Mouse (Mus musculus) liver, embryonic 12.5 days (tissue): ENCODE measurements at regions not wholly inside any gene's neighbourhood (a gene's known extent, or its start where the extent isn't known, plus 50 kb on each side); places are given as distances from the start of the nearest gene placed in this dataset.

Experiments
- ATAC-seq: fragments of 200-750 bp; cut with Nextera tagmentation; 2 replicates; pipeline ENCODE4 v1.8.0; 2017; ENCODE audit warnings: moderate number of reproducible peaks, mild to moderate bottlenecking, moderate library complexity
- H3K27ac ChIP-seq: fragments of 300-500 bp; sonication (generic); 2 replicates; pipeline ENCODE4 v1.5.1; 2016; ENCODE audit warnings: mild to moderate bottlenecking
- H3K27me3 ChIP-seq: fragments of 300-500 bp; sonication (generic); replicated peaks from 2 replicates; pipeline ENCODE4 v1.6.1; 2016; ENCODE audit warnings: mild to moderate bottlenecking, moderate library complexity
- H3K36me3 ChIP-seq: fragments of 300-500 bp; sonication (generic); 2 replicates; pipeline ENCODE4 v1.6.1; 2016; ENCODE audit warnings: mild to moderate bottlenecking, moderate library complexity
- H3K4me1 ChIP-seq: fragments of 300-500 bp; sonication (generic); 2 replicates; pipeline ENCODE4 v1.6.1; 2016
- H3K4me2 ChIP-seq: fragments of 300-500 bp; sonication (generic); 2 replicates; pipeline ENCODE4 v1.6.1; 2016; ENCODE audit warnings: mild to moderate bottlenecking, moderate library complexity
- H3K4me3 ChIP-seq: fragments of 300-500 bp; sonication (generic); 2 replicates; pipeline ENCODE4 v1.5.1; 2016; ENCODE audit warnings: mild to moderate bottlenecking, moderate library complexity
- H3K9ac ChIP-seq: fragments of 300-500 bp; sonication (generic); 2 replicates; pipeline ENCODE4 v1.6.1; 2016; ENCODE audit warnings: mild to moderate bottlenecking, moderate library complexity
- H3K9me3 ChIP-seq: fragments of 300-500 bp; sonication (generic); replicated peaks from 2 replicates; pipeline ENCODE4 v1.6.1; 2016; ENCODE audit warnings: mild to moderate bottlenecking, moderate library complexity
- WGBS: fragments of 180-500 bp; shearing (Covaris S2); methylation state at CpG from one replicate; pipeline ENCODE4 v1.1.7; 2016; ENCODE audit not compliant: insufficient replicate concordance; 5-methylcytosine and 5-hydroxymethylcytosine counted together

DNA sequence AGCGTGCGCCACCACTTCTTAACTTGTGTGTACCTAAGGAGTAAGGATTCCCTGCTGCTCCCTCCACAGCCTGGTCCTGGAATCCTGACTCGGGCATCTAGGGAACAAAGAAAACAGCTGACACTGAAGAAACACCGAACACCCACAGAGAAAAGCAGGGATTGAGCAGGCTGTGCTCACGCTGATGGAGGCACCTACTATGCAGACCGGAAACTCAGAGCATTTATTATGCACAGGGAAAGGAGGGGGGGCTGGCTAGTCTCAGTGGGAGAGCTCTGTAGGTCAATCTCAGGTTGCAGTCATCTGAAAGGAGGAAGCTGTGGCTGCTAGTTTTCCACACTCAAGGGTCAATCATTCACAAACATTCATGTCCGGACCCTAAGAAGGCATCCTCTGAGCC lies 300.7 kb upstream of the G2e3 start:
- Histone ChIP-seq H3K36me3 (no peaks in the 10 kb centered on the region), H3K4me1 (no peaks in the 10 kb centered on the region), H3K9me3 (no peaks in the 10 kb centered on the region), H3K27ac (no peak overlapping the region), H3K4me3 (no peak overlapping the region), H3K27me3 (no peaks in the 10 kb centered on the region), H3K9ac (no peak overlapping the region), H3K4me2 (no peak overlapping the region)
- ATAC-seq, result no peak
- WGBS, result 56% methylated on average over 7 of the region's 7 CpGs

DNA sequence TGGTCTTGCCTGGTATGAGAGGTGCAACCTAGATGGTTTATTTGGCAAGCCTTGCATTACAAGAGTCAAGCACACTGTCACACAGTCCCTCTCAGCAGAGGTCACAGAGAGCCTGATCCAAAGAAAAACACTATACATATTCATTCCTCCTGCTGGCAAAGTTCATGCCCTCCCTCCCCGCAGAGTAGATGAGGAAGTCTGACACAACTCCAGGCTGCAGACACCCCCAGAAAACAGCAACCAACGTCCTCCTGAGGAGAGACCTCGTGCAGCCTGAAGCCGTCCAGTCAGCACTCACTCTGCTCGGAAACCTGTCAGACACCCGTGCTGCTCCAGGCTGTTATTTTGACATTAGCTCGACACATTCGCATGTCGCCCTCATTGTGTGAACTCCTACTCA lies 302.4 kb upstream of the G2e3 start:
- H3K36me3 ChIP-seq, result no peaks in the 10 kb centered on the region
- no peak overlapping the region for H3K9ac ChIP-seq
- no peak overlapping the region for H3K4me2 ChIP-seq
- WGBS, result 41% methylated on average over 9 of the region's 9 CpGs
- H3K4me3 ChIP-seq, result no peak overlapping the region
- no peaks in the 10 kb centered on the region for H3K9me3 ChIP-seq
- H3K4me1 ChIP-seq, result no peaks in the 10 kb centered on the region
- ATAC-seq, result no peak
- H3K27ac ChIP-seq, result no peak overlapping the region
- H3K27me3 ChIP-seq, result no peaks in the 10 kb centered on the region

DNA sequence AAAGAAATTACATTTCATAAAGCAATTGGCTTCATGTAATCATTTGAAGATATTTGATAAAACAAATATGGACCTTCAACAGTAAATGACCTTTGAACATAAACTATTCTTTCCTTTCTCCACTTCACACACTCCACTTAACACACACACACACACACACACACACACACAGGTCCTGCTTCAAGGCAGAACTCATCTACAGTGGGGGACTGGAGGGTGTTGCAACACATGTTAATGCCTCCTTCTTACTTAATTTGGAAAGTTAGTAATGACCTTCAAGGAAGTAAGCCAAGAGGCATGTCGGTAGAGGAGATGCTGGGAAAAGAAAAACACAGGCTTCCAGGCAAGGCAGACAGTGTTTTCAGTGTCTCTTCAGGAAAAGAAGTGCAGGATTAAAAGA lies 302.8 kb upstream of the G2e3 start:
- no peak for ATAC-seq
- Histone ChIP-seq H3K4me2 (no peak overlapping the region), H3K27ac (no peak overlapping the region), H3K36me3 (no peaks in the 10 kb centered on the region), H3K9ac (no peak overlapping the region), H3K4me1 (no peaks in the 10 kb centered on the region), H3K4me3 (no peak overlapping the region), H3K27me3 (no peaks in the 10 kb centered on the region), H3K9me3 (no peaks in the 10 kb centered on the region)
- WGBS, result 36% methylated on average over 1 of the region's 1 CpGs

DNA sequence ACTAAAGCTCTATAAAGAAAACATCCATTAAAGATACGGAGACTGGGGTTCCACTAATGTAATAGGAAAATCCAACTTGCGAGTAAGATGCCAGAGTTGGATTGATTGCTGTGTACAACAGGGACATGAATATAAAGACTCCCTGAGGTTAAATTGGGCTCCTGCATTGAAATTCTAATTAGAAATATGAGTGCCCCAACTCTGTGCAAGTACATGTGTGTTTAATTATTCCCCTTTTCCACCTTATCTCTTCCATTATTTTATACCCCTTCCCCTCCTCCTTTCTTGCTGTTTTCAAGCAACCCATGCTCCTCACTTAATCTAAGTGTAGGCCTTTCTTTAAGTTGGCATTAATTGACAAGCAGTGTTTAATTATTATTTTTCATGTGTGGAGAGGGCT lies 315.7 kb upstream of the G2e3 start:
- no peaks in the 10 kb centered on the region for H3K36me3 ChIP-seq
- ATAC-seq, result no peak
- no peaks in the 10 kb centered on the region for H3K27me3 ChIP-seq
- H3K9ac ChIP-seq, result no peak overlapping the region
- no peak overlapping the region for H3K27ac ChIP-seq
- H3K4me2 ChIP-seq, result no peak overlapping the region
- no peak overlapping the region for H3K4me3 ChIP-seq
- WGBS, result 80% methylated on average over 2 of the region's 2 CpGs
- H3K9me3 ChIP-seq, result no peaks in the 10 kb centered on the region
- H3K4me1 ChIP-seq, result no peaks in the 10 kb centered on the region

DNA sequence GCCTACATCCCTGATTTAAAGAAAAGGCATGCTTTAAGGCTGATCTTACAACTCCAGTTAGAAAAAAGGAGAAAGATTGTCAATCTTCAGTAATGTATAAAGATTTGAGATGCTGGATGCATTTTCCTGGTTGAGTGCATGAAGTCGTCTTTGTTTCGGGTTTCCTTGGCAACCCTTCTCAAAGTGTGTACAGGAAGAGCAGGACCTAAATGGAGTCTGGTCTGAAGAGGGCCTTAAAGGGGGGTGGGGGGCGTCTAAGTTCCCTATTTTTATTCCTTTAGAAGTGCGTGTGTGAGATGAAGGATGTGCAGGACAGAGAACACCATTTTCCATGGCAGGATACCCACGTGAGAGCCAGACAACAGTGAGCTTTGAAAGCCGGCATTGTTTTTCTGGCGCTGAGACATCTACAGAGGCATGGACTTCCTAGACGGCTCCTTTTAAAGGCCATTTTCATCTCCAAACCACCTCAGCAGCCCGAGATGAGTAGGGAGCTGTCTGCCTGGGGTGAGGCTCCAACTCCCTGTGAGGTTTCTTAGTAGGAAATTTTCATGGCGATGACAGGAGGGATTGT lies 319.2 kb upstream of the G2e3 start:
- Histone ChIP-seq H3K36me3 (no peaks in the 10 kb centered on the region), H3K9ac (no peak overlapping the region), H3K4me2 (no peak overlapping the region), H3K27ac (no peak overlapping the region), H3K27me3 (no peaks in the 10 kb centered on the region), H3K4me1 (no peaks in the 10 kb centered on the region), H3K4me3 (no peak overlapping the region), H3K9me3 (no peaks in the 10 kb centered on the region)
- ATAC-seq, result no peak
- WGBS, result 42% methylated on average over 10 of the region's 10 CpGs

DNA sequence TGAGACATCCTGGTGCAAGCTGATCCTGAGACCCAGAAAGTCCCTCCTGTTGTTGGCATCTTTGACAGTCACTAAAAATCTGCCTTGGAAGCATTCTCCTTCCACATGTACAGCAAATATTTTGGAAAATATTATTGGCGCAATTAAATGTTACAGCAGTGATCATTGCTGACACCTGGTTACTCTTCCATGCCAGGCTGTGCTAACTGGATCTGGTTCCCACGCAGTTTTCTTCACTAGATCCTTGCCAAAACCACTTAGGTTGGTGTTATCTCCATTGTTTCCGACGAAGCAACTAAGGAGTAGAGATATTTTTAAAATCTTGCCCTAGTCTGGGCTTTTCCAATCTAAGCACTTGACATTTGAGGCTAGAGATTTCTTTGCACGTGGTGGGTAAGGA lies 321.8 kb upstream of the G2e3 start:
- H3K27me3 ChIP-seq, result no peaks in the 10 kb centered on the region
- 64% methylated on average over 5 of the region's 5 CpGs for WGBS
- H3K36me3 ChIP-seq, result no peaks in the 10 kb centered on the region
- no peak for ATAC-seq
- no peak overlapping the region for H3K4me2 ChIP-seq
- no peak overlapping the region for H3K9ac ChIP-seq
- no peak overlapping the region for H3K4me3 ChIP-seq
- H3K9me3 ChIP-seq, result no peaks in the 10 kb centered on the region
- no peaks in the 10 kb centered on the region for H3K4me1 ChIP-seq
- no peak overlapping the region for H3K27ac ChIP-seq

DNA sequence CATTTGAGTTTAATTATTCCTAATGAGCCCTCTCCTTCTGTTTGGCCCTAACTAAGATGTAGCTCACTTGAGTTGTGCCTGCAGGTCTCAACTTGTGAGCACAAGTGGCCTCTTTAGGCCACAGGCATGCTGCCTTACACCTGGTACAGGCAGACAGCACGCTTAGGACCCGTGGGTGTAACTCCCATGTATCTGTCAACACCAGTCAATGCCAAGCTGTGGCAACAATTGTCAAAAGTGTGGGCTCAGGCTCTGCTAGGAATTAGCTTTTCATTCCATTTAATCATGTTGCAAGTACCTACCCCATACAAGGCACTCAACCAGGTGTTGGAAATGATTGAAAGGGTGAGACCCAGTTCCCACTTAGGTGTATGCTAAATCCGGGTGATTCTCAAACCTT lies 322.3 kb upstream of the G2e3 start:
- Histone ChIP-seq H3K36me3 (no peaks in the 10 kb centered on the region), H3K27ac (no peak overlapping the region), H3K4me1 (no peaks in the 10 kb centered on the region), H3K27me3 (no peaks in the 10 kb centered on the region), H3K9me3 (no peaks in the 10 kb centered on the region), H3K4me2 (no peak overlapping the region), H3K9ac (no peak overlapping the region), H3K4me3 (no peak overlapping the region)
- WGBS, result 42% methylated on average over 3 of the region's 3 CpGs
- no peak for ATAC-seq

DNA sequence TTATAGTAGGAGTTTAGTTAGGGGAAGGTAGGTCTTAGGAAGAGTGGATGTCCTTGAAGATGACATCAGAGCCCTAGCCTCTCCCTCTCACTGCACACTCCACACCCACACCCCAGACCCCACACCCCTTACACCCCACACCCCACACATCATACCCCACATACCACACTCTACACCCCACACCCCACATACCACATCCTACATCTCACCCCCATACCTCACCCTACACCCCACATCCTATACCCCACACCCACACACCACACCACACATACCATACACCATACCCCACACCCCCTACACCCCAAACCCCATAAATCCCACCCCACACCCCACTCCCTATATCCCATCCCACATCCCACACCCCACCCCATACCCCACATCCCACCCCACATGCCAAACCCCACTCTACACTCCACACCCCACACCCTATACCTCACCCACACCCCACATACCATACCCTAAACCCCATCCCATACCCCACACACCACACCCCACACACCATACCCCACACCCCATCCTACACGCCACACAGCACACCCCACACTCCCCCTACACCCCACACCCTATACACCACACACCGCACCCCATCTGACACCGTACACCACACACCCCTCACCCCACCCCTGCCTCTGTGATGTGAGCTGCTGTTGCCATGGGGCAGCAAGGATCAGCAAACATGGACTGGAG lies 323.7 kb upstream of the G2e3 start:
- Histone ChIP-seq H3K27me3 (no peaks in the 10 kb centered on the region), H3K4me2 (no peak overlapping the region), H3K27ac (no peak overlapping the region), H3K36me3 (no peaks in the 10 kb centered on the region), H3K4me1 (no peaks in the 10 kb centered on the region), H3K4me3 (no peak overlapping the region), H3K9ac (no peak overlapping the region), H3K9me3 (no peaks in the 10 kb centered on the region)
- no peak for ATAC-seq
- 76% methylated on average over 3 of the region's 3 CpGs for WGBS

DNA sequence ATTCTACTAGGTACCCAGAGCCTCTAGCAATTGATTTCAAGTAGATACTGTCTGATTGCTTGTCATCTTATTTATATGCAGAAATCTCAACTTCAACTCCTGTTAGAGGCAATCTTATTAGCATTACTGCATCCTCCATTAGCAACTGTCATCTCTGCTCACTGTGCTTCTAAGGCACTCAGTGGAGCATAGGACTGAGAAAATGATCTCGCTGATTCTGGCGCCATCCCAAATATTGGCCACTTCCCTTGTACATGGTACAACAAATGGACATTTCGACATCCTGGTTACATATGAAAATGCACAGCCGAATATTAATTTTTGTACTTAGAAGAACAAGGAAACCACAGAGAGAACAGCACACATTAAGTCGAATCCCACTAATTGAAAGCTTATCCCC lies 329.7 kb upstream of the G2e3 start:
- ATAC-seq, result no peak
- Histone ChIP-seq H3K9ac (no peak overlapping the region), H3K27me3 (no peaks in the 10 kb centered on the region), H3K4me2 (no peak overlapping the region), H3K9me3 (no peaks in the 10 kb centered on the region), H3K36me3 (no peaks in the 10 kb centered on the region), H3K4me1 (no peaks in the 10 kb centered on the region), H3K27ac (no peak overlapping the region), H3K4me3 (no peak overlapping the region)
- WGBS, result 65% methylated on average over 5 of the region's 5 CpGs

DNA sequence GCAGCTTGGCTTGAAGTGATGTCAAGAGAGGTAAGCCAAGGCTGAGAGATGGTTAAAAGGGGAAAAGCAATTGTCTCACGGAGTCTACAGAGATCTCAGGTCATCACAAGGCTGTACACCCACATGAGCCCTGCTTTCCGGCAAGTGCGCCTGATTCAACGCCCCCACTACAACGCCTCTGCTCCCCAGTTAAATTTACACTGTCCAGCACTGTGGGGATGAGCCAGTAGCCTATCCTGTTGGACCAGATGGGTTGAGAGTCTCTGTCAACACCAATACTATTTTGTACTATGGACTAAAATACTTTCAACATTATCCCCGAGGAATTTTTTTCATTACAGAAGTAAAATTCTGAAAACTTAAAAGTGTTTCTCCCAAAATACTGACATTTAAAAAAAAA lies 331.8 kb upstream of the G2e3 start:
- WGBS, result 61% methylated on average over 6 of the region's 6 CpGs
- no peak overlapping the region for H3K4me3 ChIP-seq
- ATAC-seq, result no peak
- no peaks in the 10 kb centered on the region for H3K4me1 ChIP-seq
- no peaks in the 10 kb centered on the region for H3K9me3 ChIP-seq
- H3K36me3 ChIP-seq, result no peaks in the 10 kb centered on the region
- H3K27me3 ChIP-seq, result no peaks in the 10 kb centered on the region
- H3K9ac ChIP-seq, result no peak overlapping the region
- no peak overlapping the region for H3K4me2 ChIP-seq
- H3K27ac ChIP-seq, result no peak overlapping the region

DNA sequence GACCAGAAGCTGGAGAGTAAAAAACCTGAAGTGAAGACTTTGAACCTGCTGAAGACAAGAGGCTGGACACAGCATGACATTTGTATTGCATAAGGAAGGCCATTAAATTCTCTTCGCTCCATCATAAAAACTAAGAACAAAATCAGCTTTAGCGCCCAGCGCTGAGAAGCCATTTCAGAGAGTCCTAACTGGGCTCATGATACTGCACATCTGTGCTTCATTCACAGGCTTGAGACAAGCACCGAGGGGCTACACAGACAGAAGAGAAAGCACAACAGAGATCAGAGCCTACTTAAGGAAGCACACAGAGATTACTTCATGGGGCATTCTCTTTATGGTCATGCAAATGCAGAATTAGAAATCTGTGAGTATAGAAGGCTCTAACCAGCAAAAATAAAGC lies 338.2 kb upstream of the G2e3 start:
- WGBS, result 68% methylated on average over 4 of the region's 4 CpGs
- no peak overlapping the region for H3K4me3 ChIP-seq

DNA sequence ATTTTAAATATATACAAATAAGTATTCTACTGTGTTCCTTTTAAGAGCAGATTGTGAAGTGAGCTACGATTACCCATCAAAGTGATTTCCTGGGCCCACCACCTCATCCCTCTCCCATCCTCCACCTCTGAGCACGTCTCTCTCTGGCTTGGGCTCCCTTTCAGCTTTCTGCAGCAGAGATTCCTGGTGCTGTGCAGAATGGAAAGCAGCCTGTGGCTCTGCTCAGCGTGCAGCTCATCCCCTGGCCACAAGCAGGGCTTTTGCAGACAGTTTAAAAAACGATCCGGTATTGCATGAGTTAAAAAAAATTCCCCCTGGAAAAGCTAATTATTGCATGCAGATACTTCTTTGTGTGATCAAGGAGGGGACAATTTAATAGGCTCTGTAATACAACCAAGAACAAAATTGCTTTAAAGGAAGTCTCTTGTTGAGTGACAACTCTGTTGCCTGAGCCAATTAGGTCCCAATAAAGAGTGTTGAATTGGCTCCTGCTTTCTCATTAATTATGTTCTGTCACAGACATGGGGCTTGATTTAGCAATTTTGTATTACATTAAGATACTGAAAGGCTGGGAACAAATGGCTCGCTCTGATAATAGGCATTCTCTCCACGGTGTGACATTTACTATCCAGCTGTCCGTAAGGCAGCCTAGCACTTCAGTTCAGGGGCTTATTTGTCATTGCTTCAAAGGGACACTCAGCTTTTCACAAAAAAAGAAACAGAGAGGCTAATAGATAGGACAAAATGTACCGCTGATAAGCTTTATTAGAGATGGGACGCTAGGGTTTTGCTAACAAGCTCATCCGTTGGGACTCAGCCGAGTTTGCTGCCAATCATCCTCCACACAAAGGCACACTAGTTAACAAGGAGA lies 345.9 kb upstream of the G2e3 start:
- Histone ChIP-seq H3K4me1 (no peaks in the 10 kb centered on the region), H3K9me3 (no peaks in the 10 kb centered on the region), H3K4me2 (no peak overlapping the region), H3K9ac (no peak overlapping the region), H3K4me3 (no peak overlapping the region), H3K36me3 (no peaks in the 10 kb centered on the region), H3K27me3 (no peaks in the 10 kb centered on the region), H3K27ac (no peak overlapping the region)
- ATAC-seq, result no peak
- WGBS, result 40% methylated on average over 12 of the region's 12 CpGs

More for the DNA sequence above, 338.2 kb upstream of the G2e3 start:
- Histone ChIP-seq H3K36me3 (no peaks in the 10 kb centered on the region), H3K9me3 (no peaks in the 10 kb centered on the region), H3K27me3 (no peaks in the 10 kb centered on the region), H3K27ac (no peak overlapping the region), H3K4me2 (no peak overlapping the region), H3K9ac (no peak overlapping the region), H3K4me1 (no peaks in the 10 kb centered on the region)
- no peak for ATAC-seq
